Comparison of ENCODE assay signal across 8 mouse cellular contexts in the genomic region with DNA sequence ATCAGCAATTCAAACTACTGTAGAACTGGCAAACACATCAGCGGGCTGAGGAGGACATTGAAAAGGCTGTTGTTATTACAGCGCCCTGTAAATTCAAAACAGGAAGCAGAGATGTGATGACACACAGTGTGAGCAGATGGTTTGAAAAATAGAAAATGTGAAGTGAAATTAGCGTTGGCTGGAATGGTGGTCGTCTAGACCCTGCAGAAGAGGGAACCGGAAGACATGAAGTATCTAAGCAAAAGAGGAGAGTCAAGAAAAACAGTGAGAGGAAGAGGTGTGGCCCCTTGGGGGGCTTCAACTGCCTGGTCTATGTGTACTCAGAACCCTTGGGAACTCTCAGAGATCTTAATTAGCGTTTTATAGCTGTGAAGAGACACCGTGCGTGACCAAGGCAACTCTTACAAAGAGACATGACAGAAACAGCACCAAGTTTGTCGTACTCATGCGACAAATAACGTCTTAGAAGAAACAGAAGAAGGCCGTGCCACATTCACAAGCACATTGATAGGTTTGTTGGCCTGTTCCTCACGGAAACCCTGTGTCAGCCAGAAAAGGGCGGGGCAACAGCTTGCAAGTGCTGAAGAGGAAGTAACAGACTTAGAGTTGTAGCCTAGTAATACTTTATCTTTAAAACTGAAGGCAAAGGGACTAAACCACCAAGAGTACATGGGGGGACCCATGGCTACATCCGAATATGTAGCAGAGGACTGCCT.
A peak's percentile ranks its signal among the peaks of the same experiment; 100 is the strongest.
DNase-seq lines count a peak whose midpoint lies in the region; ATAC-seq and TF ChIP-seq lines count a peak whose summit lies in the region.

No protein-coding gene starts in this region.

- TF ChIP-seq POLR2A in kidney, adult 2 months (IDR thresholded peaks at IDR 0.05; ENCODE audit: low read depth, low read length): no peak

- H3K27me3 ChIP-seq in kidney, adult 2 months (replicated peaks; ENCODE audit: control insufficient read depth, insufficient read depth, low read length): no peaks in the 10 kb centered on the region
- H3K27me3 ChIP-seq in kidney, embryonic 14.5 days (ENCODE audit: control insufficient read depth, insufficient read depth, low read length): no peaks in the 10 kb centered on the region

- no peak overlapping the region for H3K9ac ChIP-seq in kidney, embryonic 14.5 days (ENCODE audit: low read depth, low read length)

- no peak overlapping the region for H3K4me2 ChIP-seq in kidney, embryonic 14.5 days (replicated peaks; ENCODE audit: low read depth, low read length)

- no peak for ATAC-seq in kidney, embryonic 14.5 days (ENCODE audit: low FRiP score, low TSS enrichment)
- ATAC-seq in activated CD4-positive, CD25-positive, alpha-beta regulatory T cell, adult 4 months: peak; percentile 36
- peak; percentile 35 for ATAC-seq in inflammation-experienced regulatory T-cells, adult 6 months

- no peaks in the 10 kb centered on the region for H3K36me3 ChIP-seq in kidney, adult 2 months (ENCODE audit: control insufficient read depth, insufficient read depth, low read length)
- H3K36me3 ChIP-seq in kidney, embryonic 14.5 days (ENCODE audit: control insufficient read depth, insufficient read depth, low read length): no peaks in the 10 kb centered on the region

- no peak overlapping the region for H3K27ac ChIP-seq in kidney, adult 2 months (ENCODE audit: insufficient read depth, low read depth, low read length)
- no peak overlapping the region for H3K27ac ChIP-seq in kidney, embryonic 14.5 days (ENCODE audit: low read depth, low read length)

- no peak overlapping the region for H3K4me3 ChIP-seq in kidney, adult 2 months (ENCODE audit: insufficient read depth, low read depth, low read length)
- no peak overlapping the region for H3K4me3 ChIP-seq in kidney, embryonic 14.5 days (ENCODE audit: low read length)

- no peak for TF ChIP-seq CTCF in kidney, adult 2 months (conservative IDR thresholded peaks at IDR 0.05; ENCODE audit: insufficient read depth, insufficient read length, low read depth, low read length)

- 51% methylated on average over 15 of the region's 15 CpGs for WGBS in kidney, adult 2 months
- 54% methylated on average over 15 of the region's 15 CpGs for WGBS in kidney, embryonic 14.5 days

- DNase-seq in kidney, adult 2 months: peak; percentile 36
- DNase-seq in lung, postnatal 36 days: peak; percentile 84
- peak; percentile 68 for DNase-seq in thymus, postnatal 14 days
- DNase-seq in cerebellum, adult 18-20 months: no peak
- no peak for DNase-seq in ovary, postnatal 14 days (ENCODE audit: low spot score)

- no peaks in the 10 kb centered on the region for H3K4me1 ChIP-seq in kidney, adult 2 months (ENCODE audit: control insufficient read depth, insufficient read depth, low read length)
- no peaks in the 10 kb centered on the region for H3K4me1 ChIP-seq in kidney, embryonic 14.5 days (ENCODE audit: control insufficient read depth, insufficient read depth, low read length)

- H3K9me3 ChIP-seq in kidney, embryonic 14.5 days (ENCODE audit: control insufficient read depth, low read length): no peaks in the 10 kb centered on the region

Comparison
In these comparisons a context has a peak if more than half of its experiments do, and no peak if none do; other contexts are left out.
1. DNase-seq: peak in kidney, adult 2 months (single experiment), lung, postnatal 36 days (single experiment) and thymus, postnatal 14 days (single experiment); none in cerebellum, adult 18-20 months (0 of 2) and ovary, postnatal 14 days (single experiment).